Mouse (Mus musculus) MEL (cell line): Measurements from ENCODE around the gene Slc26a9. TPM values are rescaled to one million over a fixed set of nuclear protein-coding genes. Genes with fewer than 3 reads are reported as not detected.
A peak's percentile ranks its signal among the peaks of the same experiment; 100 is the strongest.

Source experiments
- DNase-seq: peaks from one replicate; pipeline ENCODE4 v3.0.0; 2011; ENCODE audit warnings: low read depth, low spot score
- H3K27ac ChIP-seq: 2 replicates; pipeline ENCODE4 v1.5.1; 2012; ENCODE audit warnings: low read depth, mild to moderate bottlenecking, control low read depth, low read length, moderate library complexity; ENCODE audit not compliant: control insufficient read depth
- H3K27me3 ChIP-seq, 2 experiments: fragments of 150-350 bp in 1 of 2; sonication (generic) in 1 of 2; 2 replicates each; pipeline ENCODE4 v1.6.1; 2012; ENCODE audit warnings: low read length in 2 of 2, mild to moderate bottlenecking in 2 of 2, improper control_type of control experiment in 1 of 2, moderate library complexity in 1 of 2; ENCODE audit not compliant: insufficient read depth in 2 of 2, control insufficient read depth in 1 of 2
- H3K36me3 ChIP-seq, 2 experiments: 2 replicates each; pipeline ENCODE4 v1.6.1; 2012 to 2014; ENCODE audit warnings: low read length in 2 of 2, improper control_type of control experiment in 1 of 2, inconsistent platforms in 1 of 2, mild to moderate bottlenecking in 1 of 2; ENCODE audit not compliant: insufficient read depth in 2 of 2, control insufficient read depth in 1 of 2
- H3K4me1 ChIP-seq, 2 experiments: fragments of 150-350 bp in 1 of 2; sonication (generic) in 1 of 2; 2 replicates each; pipeline ENCODE4 v1.6.1; 2012; ENCODE audit warnings: low read length in 2 of 2, improper control_type of control experiment in 1 of 2, mild to moderate bottlenecking in 1 of 2; ENCODE audit not compliant: insufficient read depth in 2 of 2, control insufficient read depth in 1 of 2
- H3K4me3 ChIP-seq, 2 experiments: fragments of 150-350 bp in 1 of 2; sonication (generic) in 1 of 2; 2 replicates each; pipeline ENCODE4 v1.5.1; 2012; ENCODE audit warnings: low read depth in 2 of 2, low read length in 2 of 2, mild to moderate bottlenecking in 2 of 2, moderate library complexity in 2 of 2, control low read depth in 1 of 2, improper control_type of control experiment in 1 of 2; ENCODE audit not compliant: control insufficient read depth in 1 of 2, insufficient read depth in 1 of 2
- H3K79me2 ChIP-seq: 2 replicates; pipeline ENCODE4 v1.6.1; 2012; ENCODE audit warnings: mild to moderate bottlenecking, low read length, moderate library complexity; ENCODE audit not compliant: control insufficient read depth, poor library complexity, insufficient read depth
- H3K9ac ChIP-seq: 2 replicates; pipeline ENCODE4 v1.6.1; 2012; ENCODE audit warnings: low read depth, mild to moderate bottlenecking, control low read depth, low read length, moderate library complexity; ENCODE audit not compliant: control insufficient read depth, poor library complexity, severe bottlenecking
- H3K9me3 ChIP-seq: fragments of 150-350 bp; sonication (generic); replicated peaks from 2 replicates; pipeline ENCODE4 v1.6.1; 2012; ENCODE audit warnings: mild to moderate bottlenecking, low read length, improper control_type of control experiment, moderate library complexity; ENCODE audit not compliant: insufficient read depth
- CHD1 ChIP-seq: IDR thresholded peaks from 2 replicates; pipeline ENCODE4 v1.6.1; 2012; ENCODE audit warnings: low read depth, mild to moderate bottlenecking, inconsistent platforms, low read length, improper control_type of control experiment
- CTCF ChIP-seq, 3 experiments: IDR thresholded peaks in 2 of 3; conservative IDR thresholded peaks in 1 of 3; 2 replicates each; pipeline ENCODE4 v1.5.1; 2011 to 2012; ENCODE audit warnings: low read length in 3 of 3, low read depth in 2 of 3, mild to moderate bottlenecking in 2 of 3, improper control_type of control experiment in 1 of 3, inconsistent platforms in 1 of 3, mixed read lengths in 1 of 3, moderate library complexity in 1 of 3; ENCODE audit not compliant: control insufficient read depth in 1 of 3, insufficient read depth in 1 of 3, poor library complexity in 1 of 3, severe bottlenecking in 1 of 3
- ELF1 ChIP-seq: IDR thresholded peaks from 2 replicates; pipeline ENCODE4 v1.6.1; 2014; ENCODE audit warnings: low read depth, mild to moderate bottlenecking, inconsistent platforms, low read length, improper control_type of control experiment, moderate library complexity
- EP300 ChIP-seq, 2 experiments: IDR thresholded peaks; 2 replicates each; pipeline ENCODE4 v1.6.1; 2011; ENCODE audit warnings: improper control_type of control experiment in 2 of 2, low read length in 2 of 2, low read depth in 1 of 2, mild to moderate bottlenecking in 1 of 2
- ETS1 ChIP-seq: IDR thresholded peaks from 2 replicates; pipeline ENCODE4 v1.6.1; 2012; ENCODE audit warnings: low read depth, mild to moderate bottlenecking, inconsistent platforms, low read length, improper control_type of control experiment, moderate library complexity
- GABPA ChIP-seq: IDR thresholded peaks from 2 replicates; pipeline ENCODE4 v1.6.1; 2012; ENCODE audit warnings: low read depth, mild to moderate bottlenecking, inconsistent platforms, low read length, improper control_type of control experiment, moderate library complexity
- GATA1 ChIP-seq: IDR thresholded peaks from 2 replicates; pipeline ENCODE4 v1.6.1; 2011; ENCODE audit warnings: low read depth, low read length, improper control_type of control experiment
- HCFC1 ChIP-seq: IDR thresholded peaks from 2 replicates; pipeline ENCODE4 v1.6.1; 2012; ENCODE audit warnings: low read depth, mild to moderate bottlenecking, inconsistent platforms, low read length, improper control_type of control experiment, moderate library complexity
- JUND ChIP-seq: IDR thresholded peaks from 2 replicates; pipeline ENCODE4 v1.6.1; 2011; ENCODE audit warnings: low read depth, mild to moderate bottlenecking, improper control_type of control experiment, low read length
- MAX ChIP-seq: IDR thresholded peaks from 2 replicates; pipeline ENCODE4 v1.6.1; 2011; ENCODE audit warnings: low read length, improper control_type of control experiment
- MEF2A ChIP-seq: IDR thresholded peaks from 2 replicates; pipeline ENCODE4 v1.6.1; 2014; ENCODE audit warnings: low read depth, mild to moderate bottlenecking, inconsistent platforms, low read length, improper control_type of control experiment; ENCODE audit not compliant: poor library complexity, insufficient replicate concordance, severe bottlenecking; ENCODE audit errors: extremely low read depth
- MXI1 ChIP-seq: IDR thresholded peaks from 2 replicates; pipeline ENCODE4 v1.6.1; 2011; ENCODE audit warnings: mild to moderate bottlenecking, low read depth, low read length, improper control_type of control experiment
- NELFE ChIP-seq: IDR thresholded peaks from 2 replicates; pipeline ENCODE4 v1.6.1; 2011; ENCODE audit warnings: low read depth, low read length, improper control_type of control experiment
- POLR2A ChIP-seq, 2 experiments: IDR thresholded peaks; 2 replicates each; pipeline ENCODE4 v1.6.1; 2011 to 2012; ENCODE audit warnings: low read length in 2 of 2, mild to moderate bottlenecking in 2 of 2, control low read depth in 1 of 2, improper control_type of control experiment in 1 of 2, low read depth in 1 of 2, moderate library complexity in 1 of 2; ENCODE audit not compliant: control insufficient read depth in 1 of 2, insufficient read depth in 1 of 2, poor library complexity in 1 of 2
- POLR2AphosphoS2 ChIP-seq: IDR thresholded peaks from 2 replicates; pipeline ENCODE4 v1.6.1; 2011; ENCODE audit warnings: low read length, improper control_type of control experiment
- POLR2AphosphoS5 ChIP-seq: IDR thresholded peaks from 2 replicates; pipeline ENCODE4 v1.6.1; 2012; ENCODE audit warnings: low read depth, borderline replicate concordance, mild to moderate bottlenecking, inconsistent platforms, low read length, moderate library complexity, mixed read lengths
- RAD21 ChIP-seq: IDR thresholded peaks from 2 replicates; pipeline ENCODE4 v1.6.1; 2011; ENCODE audit warnings: mild to moderate bottlenecking, low read depth, low read length, improper control_type of control experiment
- SMC3 ChIP-seq: IDR thresholded peaks from 2 replicates; pipeline ENCODE4 v1.6.1; 2011; ENCODE audit warnings: low read depth, low read length, improper control_type of control experiment
- TCF12 ChIP-seq: IDR thresholded peaks from 2 replicates; pipeline ENCODE4 v1.6.1; 2014; ENCODE audit warnings: low read depth, mild to moderate bottlenecking, inconsistent platforms, low read length, improper control_type of control experiment, moderate library complexity
- USF1 ChIP-seq: IDR thresholded peaks from 2 replicates; pipeline ENCODE4 v1.6.1; 2014; ENCODE audit warnings: low read depth, mild to moderate bottlenecking, inconsistent platforms, low read length, improper control_type of control experiment, moderate library complexity
- ZC3H11A ChIP-seq: IDR thresholded peaks from 2 replicates; pipeline ENCODE4 v1.6.1; 2012; ENCODE audit warnings: low read depth, mild to moderate bottlenecking, inconsistent platforms, low read length, improper control_type of control experiment
- ZKSCAN1 ChIP-seq: IDR thresholded peaks from 2 replicates; pipeline ENCODE4 v1.6.1; 2012; ENCODE audit warnings: low read depth, mild to moderate bottlenecking, inconsistent platforms, low read length, improper control_type of control experiment, moderate library complexity
- ZNF384 ChIP-seq: IDR thresholded peaks from 2 replicates; pipeline ENCODE4 v1.6.1; 2012; ENCODE audit warnings: low read depth, mild to moderate bottlenecking, inconsistent platforms, low read length, improper control_type of control experiment
- polyA plus RNA-seq, 2 experiments: library from polyadenylated mRNA; stranded (reverse) in 1 of 2; unstranded in 1 of 2; fragments of >175 nt in 1 of 2; fragments of >200 nt in 1 of 2; gene quantifications; 2 replicates each; pipeline versions ENCODE4 v1.2.1 to v1.2.4; 2012; ENCODE audit warnings: low replicate concordance in 2 of 2, low read depth in 1 of 2; ENCODE audit not compliant: insufficient read length in 2 of 2, insufficient read depth in 1 of 2, missing spikeins in 1 of 2
- total RNA-seq: library from RNA; depleted of rRNA; stranded (reverse); fragments of 300-350 nt; gene quantifications from 2 replicates; pipeline ENCODE4 v1.2.3, GENCODE M21; 2012

The Slc26a9 gene
- total and polyA plus RNA-seq, 3 experiments, result 0.04 TPM; not detected in 2

GRCm38 (mm10) chr1:131708338-131708737, 35.5 kb upstream of the Slc26a9 start (continued):
- TF ChIP-seq ZKSCAN1 (no peak), ZNF384 (no peak), EP300 (IDR thresholded peaks at IDR 0.05; ENCODE audit: low read depth in 1 of 2, low read length in 2 of 2) (no peak), ZC3H11A (peak; percentile 18; the same call in 1 of the 2 replicates), MXI1 (no peak), ELF1 (no peak), ETS1 (no peak), HCFC1 (no peak), POLR2AphosphoS2 (no peak), JUND (no peak), GABPA (no peak), POLR2A (IDR thresholded peaks at IDR 0.05; ENCODE audit: control insufficient read depth in 1 of 2, insufficient read depth in 1 of 2, low read depth in 1 of 2, low read length in 2 of 2, poor library complexity in 1 of 2) (no peak)

DNA sequence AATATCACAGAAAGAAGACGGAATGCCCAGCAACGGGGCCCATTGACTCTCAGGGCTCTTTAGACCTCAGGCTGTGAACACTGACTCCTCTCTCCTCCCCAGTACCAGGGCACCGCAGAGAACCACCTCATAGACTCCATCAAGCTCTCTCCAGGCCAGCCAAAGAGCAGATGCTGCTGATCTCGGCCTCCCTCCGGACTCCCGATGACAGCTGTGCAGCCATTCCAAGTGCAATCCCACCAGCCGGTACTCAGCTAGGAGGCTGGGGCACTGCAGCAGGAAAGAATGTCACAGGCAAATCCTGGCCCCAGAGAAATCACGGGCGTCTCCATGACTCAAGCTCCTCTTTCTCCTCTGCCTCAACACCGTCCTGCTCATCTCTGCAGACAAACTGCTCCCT, 32.3 kb upstream of the Slc26a9 start:
- no peaks in the 10 kb centered on the region for H3K36me3 ChIP-seq
- no peaks in the 10 kb centered on the region for H3K9me3 ChIP-seq
- no peak for TF ChIP-seq TCF12
- no peak for TF ChIP-seq MAX
- no peak for TF ChIP-seq GATA1
- no peak for TF ChIP-seq RAD21
- TF ChIP-seq MEF2A, result no peak
- TF ChIP-seq NELFE, result no peak
- TF ChIP-seq JUND, result no peak
- no peak for TF ChIP-seq USF1
- no peak for TF ChIP-seq ZKSCAN1
- no peak for TF ChIP-seq POLR2AphosphoS5
- no peak for TF ChIP-seq ELF1
- no peaks in the 10 kb centered on the region for H3K4me1 ChIP-seq
- H3K9ac ChIP-seq, result no peak overlapping the region
- H3K4me3 ChIP-seq, result no peak overlapping the region
- no peaks in the 10 kb centered on the region for H3K79me2 ChIP-seq
- peaks cover 2 to 3% of the 10 kb centered on the region in 2 experiments; a peak in 3 of 4 replicates for H3K27me3 ChIP-seq
- no peak overlapping the region for H3K27ac ChIP-seq
- no peak for DNase-seq

- H3K79me2 ChIP-seq, result no peaks in the 10 kb centered on the region
- no peak overlapping the region for H3K9ac ChIP-seq
- peaks cover 2 to 3% of the 10 kb centered on the region in 2 experiments; a peak in 3 of 4 replicates for H3K27me3 ChIP-seq
- H3K27ac ChIP-seq, result no peak overlapping the region
- no peaks in the 10 kb centered on the region for H3K4me1 ChIP-seq
- no peak overlapping the region for H3K4me3 ChIP-seq
- no peaks in the 10 kb centered on the region for H3K9me3 ChIP-seq
- H3K36me3 ChIP-seq, result no peaks in the 10 kb centered on the region
- TF ChIP-seq CTCF (IDR thresholded peaks at IDR 0.05 in 2 of 3, conservative IDR thresholded peaks at IDR 0.05 in 1 of 3; ENCODE audit: control insufficient read depth in 1 of 3, insufficient read depth in 1 of 3, low read depth in 2 of 3, low read length in 3 of 3, poor library complexity in 1 of 3, severe bottlenecking in 1 of 3), result peak; percentile 74 to 80 (median 76)
- TF ChIP-seq RAD21, result peak; percentile 78
- TF ChIP-seq ETS1, result no peak
- TF ChIP-seq ZC3H11A, result peak; percentile 72
- no peak for TF ChIP-seq CHD1
- peak; percentile 85 for TF ChIP-seq SMC3
- TF ChIP-seq GABPA, result no peak
- peak; percentile 9; the same call in 1 of the 2 replicates for TF ChIP-seq ZNF384
- peak; percentile 78 for DNase-seq
Observed at GRCm38 (mm10) chr1:131712386-131712785, 31.4 kb upstream of the Slc26a9 start.
